Mouse (Mus musculus) forebrain, embryonic 12.5 days (tissue): Measurements from ENCODE around the gene Msi2. TPM values are rescaled to one million over a fixed set of nuclear protein-coding genes. Genes with fewer than 3 reads are reported as not detected.

Experiments used
- ATAC-seq: fragments of 200-750 bp; cut with Nextera tagmentation; 2 replicates; pipeline ENCODE4 v1.8.0; 2017; ENCODE audit warnings: moderate TSS enrichment; ENCODE audit not compliant: low FRiP score
- H3K27ac ChIP-seq: fragments of 300-500 bp; sonication (generic); 2 replicates; pipeline ENCODE4 v1.5.1; 2016; ENCODE audit warnings: mild to moderate bottlenecking
- H3K27me3 ChIP-seq: fragments of 300-500 bp; sonication (generic); 2 replicates; pipeline ENCODE4 v1.6.1; 2016; ENCODE audit warnings: mild to moderate bottlenecking
- H3K36me3 ChIP-seq: fragments of 300-500 bp; sonication (generic); replicated peaks from 2 replicates; pipeline ENCODE4 v1.6.1; 2016; ENCODE audit warnings: mild to moderate bottlenecking
- H3K4me1 ChIP-seq: fragments of 300-500 bp; sonication (generic); 2 replicates; pipeline ENCODE4 v1.6.1; 2016
- H3K4me2 ChIP-seq: fragments of 300-500 bp; sonication (generic); 2 replicates; pipeline ENCODE4 v1.6.1; 2016; ENCODE audit warnings: mild to moderate bottlenecking, moderate library complexity
- H3K4me3 ChIP-seq: fragments of 300-500 bp; sonication (generic); replicated peaks from 2 replicates; pipeline ENCODE4 v1.5.1; 2016; ENCODE audit warnings: mild to moderate bottlenecking
- H3K9ac ChIP-seq: fragments of 300-500 bp; sonication (generic); 2 replicates; pipeline ENCODE4 v1.6.1; 2016; ENCODE audit warnings: mild to moderate bottlenecking
- H3K9me3 ChIP-seq: fragments of 300-500 bp; sonication (generic); 2 replicates; pipeline ENCODE4 v1.6.1; 2016
- WGBS: fragments of 180-500 bp; shearing (Covaris S2); methylation state at CpG from one replicate; pipeline ENCODE4 v1.1.7; 2016; 5-methylcytosine and 5-hydroxymethylcytosine counted together
- polyA plus RNA-seq: library from polyadenylated mRNA; unstranded; fragments of >200 nt; fragmentation: Nextera tagmentation; extraction: Ambion mirVana; gene quantifications from 2 replicates; pipeline ENCODE4 v1.2.1, GENCODE M21; 2016

The Msi2 gene
- polyA plus RNA-seq, 1 experiment from 2014 or later = 35.8 TPM

GRCm38 (mm10) chr11:88369898-88370297, 348.4 kb downstream of the Msi2 start:
- Histone ChIP-seq H3K4me2 (no peak overlapping the region), H3K4me1 (peaks cover 7% of the 10 kb centered on the region; the same call in 1 of the 2 replicates), H3K27me3 (no peaks in the 10 kb centered on the region), H3K36me3 (peaks cover 22% of the 10 kb centered on the region), H3K9me3 (no peaks in the 10 kb centered on the region), H3K27ac (no peak overlapping the region), H3K4me3 (no peak overlapping the region), H3K9ac (no peak overlapping the region)
- WGBS = 88% methylated on average over 3 of the region's 3 CpGs
- ATAC-seq = no peak

GRCm38 (mm10) chr11:88367501-88367900, 350.8 kb downstream of the Msi2 start:
- WGBS = 87% methylated on average over 4 of the region's 4 CpGs
- Histone ChIP-seq H3K4me3 (no peak overlapping the region), H3K4me1 (no peaks in the 10 kb centered on the region), H3K27ac (no peak overlapping the region), H3K4me2 (no peak overlapping the region), H3K36me3 (peaks cover 29% of the 10 kb centered on the region), H3K27me3 (no peaks in the 10 kb centered on the region), H3K9ac (no peak overlapping the region), H3K9me3 (no peaks in the 10 kb centered on the region)
- no peak for ATAC-seq

GRCm38 (mm10) chr11:88365914-88366540, 352.3 kb downstream of the Msi2 start:
- H3K9me3 ChIP-seq = no peaks in the 10 kb centered on the region
- no peak for ATAC-seq
- H3K4me2 ChIP-seq = no peak overlapping the region
- H3K36me3 ChIP-seq = peaks cover 36% of the 10 kb centered on the region
- H3K27me3 ChIP-seq = no peaks in the 10 kb centered on the region
- H3K9ac ChIP-seq = no peak overlapping the region
- no peaks in the 10 kb centered on the region for H3K4me1 ChIP-seq
- H3K4me3 ChIP-seq = no peak overlapping the region
- H3K27ac ChIP-seq = no peak overlapping the region
- 88% methylated on average over 2 of the region's 2 CpGs for WGBS

- Histone ChIP-seq H3K9me3 (no peaks in the 10 kb centered on the region), H3K4me1 (no peaks in the 10 kb centered on the region), H3K27me3 (no peaks in the 10 kb centered on the region), H3K4me2 (no peak overlapping the region), H3K4me3 (no peak overlapping the region), H3K9ac (no peak overlapping the region), H3K27ac (no peak overlapping the region), H3K36me3 (peaks cover 50% of the 10 kb centered on the region)
- WGBS = 91% methylated on average over 3 of the region's 3 CpGs
- no peak for ATAC-seq
Observed at GRCm38 (mm10) chr11:88364231-88364630, 354.1 kb downstream of the Msi2 start.

GRCm38 (mm10) chr11:88363481-88363880, 354.8 kb downstream of the Msi2 start:
- WGBS = 89% methylated on average over 14 of the region's 14 CpGs
- H3K4me2 ChIP-seq = no peak overlapping the region
- H3K4me1 ChIP-seq = peaks cover 7% of the 10 kb centered on the region
- H3K4me3 ChIP-seq = no peak overlapping the region
- H3K27ac ChIP-seq = no peak overlapping the region
- no peaks in the 10 kb centered on the region for H3K27me3 ChIP-seq
- H3K9me3 ChIP-seq = no peaks in the 10 kb centered on the region
- no peak overlapping the region for H3K9ac ChIP-seq
- ATAC-seq = no peak; the same call in 1 of the 2 replicates
- peaks cover 50% of the 10 kb centered on the region for H3K36me3 ChIP-seq

- WGBS = 90% methylated on average over 7 of the region's 7 CpGs
- Histone ChIP-seq H3K27me3 (no peaks in the 10 kb centered on the region), H3K9ac (no peak overlapping the region), H3K36me3 (peaks cover 38% of the 10 kb centered on the region), H3K4me3 (no peak overlapping the region), H3K9me3 (no peaks in the 10 kb centered on the region), H3K4me2 (no peak overlapping the region), H3K4me1 (peaks cover 40% of the 10 kb centered on the region), H3K27ac (no peak overlapping the region)
- no peak for ATAC-seq
Observed at GRCm38 (mm10) chr11:88359736-88360135, 358.6 kb downstream of the Msi2 start.

GRCm38 (mm10) chr11:88357325-88357724, 361.0 kb downstream of the Msi2 start:
- peaks cover 4% of the 10 kb centered on the region; the same call in 1 of the 2 replicates for H3K27me3 ChIP-seq
- H3K9ac ChIP-seq = no peak overlapping the region
- H3K36me3 ChIP-seq = peaks cover 41% of the 10 kb centered on the region
- H3K9me3 ChIP-seq = no peaks in the 10 kb centered on the region
- peak overlapping the region; percentile 92 for H3K27ac ChIP-seq
- ATAC-seq = no peak; the same call in none of the 2 replicates
- 40% methylated on average over 9 of the region's 9 CpGs for WGBS
- H3K4me3 ChIP-seq = no peak overlapping the region
- peaks cover 45% of the 10 kb centered on the region for H3K4me1 ChIP-seq
- H3K4me2 ChIP-seq = peak overlapping the region; percentile 40

- Histone ChIP-seq H3K4me2 (peak overlapping the region; percentile 40), H3K27me3 (peaks cover 4% of the 10 kb centered on the region; the same call in 1 of the 2 replicates), H3K4me1 (peaks cover 50% of the 10 kb centered on the region), H3K9me3 (no peaks in the 10 kb centered on the region), H3K9ac (peak overlapping the region; percentile 3; the same call in 1 of the 2 replicates), H3K27ac (peak overlapping the region; percentile 92), H3K36me3 (peaks cover 39% of the 10 kb centered on the region), H3K4me3 (no peak overlapping the region)
- WGBS = 24% methylated on average over 8 of the region's 8 CpGs
- peak; percentile 96 for ATAC-seq
Observed at GRCm38 (mm10) chr11:88356598-88357290, 361.6 kb downstream of the Msi2 start.

- Histone ChIP-seq H3K36me3 (peaks cover 37% of the 10 kb centered on the region), H3K27ac (peak overlapping the region; percentile 92)
Observed at GRCm38 (mm10) chr11:88356016-88356415, 362.3 kb downstream of the Msi2 start.

DNA sequence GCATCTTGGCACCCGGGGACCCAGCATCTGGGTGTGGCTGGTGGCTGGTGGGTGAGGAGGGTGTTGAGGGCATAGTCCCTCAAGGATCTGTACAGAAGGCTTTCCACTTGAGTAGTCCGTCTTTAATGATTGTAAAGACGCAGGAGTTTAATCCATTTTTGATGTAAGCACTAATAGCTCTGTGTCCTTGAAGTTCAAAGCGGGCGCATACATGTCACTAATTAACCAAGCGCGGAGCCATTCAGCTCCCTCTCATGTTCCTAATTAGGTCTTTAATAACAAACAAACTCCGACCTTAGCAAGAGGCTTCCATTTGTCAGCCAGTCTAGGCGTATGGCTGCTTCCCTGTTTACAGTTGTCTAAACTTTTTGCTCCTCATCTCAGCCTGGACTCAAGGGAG, 363.5 kb downstream of the Msi2 start:
- peaks cover 68% of the 10 kb centered on the region for H3K4me1 ChIP-seq
- H3K27ac ChIP-seq = no peak overlapping the region
- peaks cover 28% of the 10 kb centered on the region for H3K36me3 ChIP-seq
- no peak overlapping the region for H3K4me2 ChIP-seq
- H3K4me3 ChIP-seq = no peak overlapping the region
- H3K27me3 ChIP-seq = peaks cover 4% of the 10 kb centered on the region; the same call in 1 of the 2 replicates
- H3K9me3 ChIP-seq = no peaks in the 10 kb centered on the region
- ATAC-seq = no peak
- H3K9ac ChIP-seq = no peak overlapping the region
- 53% methylated on average over 9 of the region's 9 CpGs for WGBS

More at GRCm38 (mm10) chr11:88356016-88356415, 362.3 kb downstream of the Msi2 start:
- no peak for ATAC-seq
- Histone ChIP-seq H3K9me3 (no peaks in the 10 kb centered on the region), H3K4me3 (no peak overlapping the region), H3K4me1 (peaks cover 56% of the 10 kb centered on the region), H3K9ac (peak overlapping the region; percentile 3; the same call in 1 of the 2 replicates), H3K4me2 (no peak overlapping the region), H3K27me3 (peaks cover 4% of the 10 kb centered on the region; the same call in 1 of the 2 replicates)
- WGBS = 85% methylated on average over 12 of the region's 12 CpGs

DNA sequence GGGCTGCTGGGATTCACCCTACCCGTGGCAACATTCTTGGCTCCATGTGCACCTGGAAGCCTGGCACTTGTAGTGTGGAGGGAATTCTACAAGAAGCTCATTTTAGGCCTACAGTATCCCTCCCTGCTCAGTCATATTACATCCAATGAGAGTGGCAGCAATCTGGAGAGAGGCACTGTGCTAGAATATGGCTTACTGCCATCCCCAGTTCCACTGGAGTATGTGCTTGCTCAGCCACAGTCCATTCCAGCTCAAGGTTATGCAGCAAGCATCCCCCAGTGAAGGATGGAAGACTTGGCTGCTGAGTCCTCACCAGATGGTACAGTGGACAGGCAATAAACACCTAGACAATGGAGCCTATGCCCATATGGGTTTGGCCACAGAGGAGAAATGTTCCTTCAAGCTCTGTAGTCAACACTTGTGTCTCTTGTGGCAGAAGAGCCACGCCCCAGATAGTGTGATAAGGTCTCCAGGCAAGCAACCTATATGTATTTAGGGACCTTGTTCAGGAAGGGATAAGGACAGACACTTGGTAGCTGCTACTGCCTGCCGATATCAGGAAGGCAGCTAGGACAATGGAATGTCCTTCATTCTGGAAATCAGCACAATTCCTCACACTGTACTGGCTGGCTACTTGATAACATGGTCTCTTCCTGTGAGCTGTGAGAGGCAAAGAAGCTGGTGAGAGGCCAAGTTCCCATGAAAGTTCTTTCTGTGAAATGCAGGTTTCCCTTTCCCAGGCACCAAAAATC, 366.4 kb downstream of the Msi2 start:
- Histone ChIP-seq H3K9me3 (no peaks in the 10 kb centered on the region), H3K27me3 (peaks cover 4% of the 10 kb centered on the region; the same call in 1 of the 2 replicates), H3K4me2 (no peak overlapping the region), H3K9ac (no peak overlapping the region), H3K36me3 (peaks cover 39% of the 10 kb centered on the region), H3K4me3 (no peak overlapping the region), H3K4me1 (peaks cover 72% of the 10 kb centered on the region), H3K27ac (no peak overlapping the region)
- no peak for ATAC-seq
- 81% methylated on average over 3 of the region's 3 CpGs for WGBS

GRCm38 (mm10) chr11:88348690-88349089, 369.6 kb downstream of the Msi2 start:
- H3K36me3 ChIP-seq = peaks cover 38% of the 10 kb centered on the region
- H3K4me1 ChIP-seq = peaks cover 54% of the 10 kb centered on the region
- peak overlapping the region; percentile 70 for H3K27ac ChIP-seq
- ATAC-seq = 0 out of 2 replicates have a peak, but pooled peaks have one; percentile 33
- peak overlapping the region; percentile 33 for H3K9ac ChIP-seq
- WGBS = 49% methylated on average over 23 of the region's 23 CpGs
- 0 out of 2 replicates have a peak overlapping the region, but pooled peaks have one; percentile 13 for H3K4me2 ChIP-seq
- peaks cover 3% of the 10 kb centered on the region; the same call in 1 of the 2 replicates for H3K27me3 ChIP-seq
- no peak overlapping the region for H3K4me3 ChIP-seq
- H3K9me3 ChIP-seq = no peaks in the 10 kb centered on the region
